Mouse (Mus musculus) thymus, postnatal 10 days (tissue): ENCODE data around the gene Nacc2.

Experiments used
- DNase-seq, 2 experiments: peaks; one replicate each; pipeline ENCODE4 v3.0.0; 2021; ENCODE audit warnings: low spot score in 2 of 2

Nacc2 gene

GRCm38 (mm10) chr2:26099260-26099659 is 23.8 kb downstream of the Nacc2 start:
- no peak for DNase-seq

GRCm38 (mm10) chr2:26093897-26094296 is 29.1 kb downstream of the Nacc2 start:
- no peak for DNase-seq

GRCm38 (mm10) chr2:26091771-26092393 is 31.1 kb downstream of the Nacc2 start:
- no peak for DNase-seq

- no peak for DNase-seq
These were observed 31.9 kb downstream of the Nacc2 start for GRCm38 (mm10) chr2:26090876-26091770.

GRCm38 (mm10) chr2:26089005-26089404 is 34.0 kb downstream of the Nacc2 start:
- DNase-seq, result no peak

GRCm38 (mm10) chr2:26086926-26087600 is 36.0 kb downstream of the Nacc2 start:
- no peak for DNase-seq

- no peak for DNase-seq
These were observed 36.5 kb downstream of the Nacc2 start for GRCm38 (mm10) chr2:26086505-26086904.

- no peak for DNase-seq
These were observed 40.1 kb downstream of the Nacc2 start for GRCm38 (mm10) chr2:26082883-26083282.

- no peak for DNase-seq
These were observed 42.2 kb downstream of the Nacc2 start for GRCm38 (mm10) chr2:26080830-26081229.

GRCm38 (mm10) chr2:26079409-26079808 is 43.6 kb downstream of the Nacc2 start:
- no peak for DNase-seq

GRCm38 (mm10) chr2:26077068-26077467 is 46.0 kb downstream of the Nacc2 start:
- DNase-seq, result no peak

GRCm38 (mm10) chr2:26076121-26076520 is 46.9 kb downstream of the Nacc2 start:
- DNase-seq, result no peak

GRCm38 (mm10) chr2:26074551-26074950 is 48.5 kb downstream of the Nacc2 start:
- DNase-seq, result no peak

- DNase-seq, result no peak
These were observed 54.4 kb downstream of the Nacc2 start for GRCm38 (mm10) chr2:26068592-26068991.

GRCm38 (mm10) chr2:26068175-26068574 is 54.8 kb downstream of the Nacc2 start:
- no peak for DNase-seq

GRCm38 (mm10) chr2:26066527-26066926 is 56.5 kb downstream of the Nacc2 start:
- no peak for DNase-seq

- DNase-seq, result no peak
These were observed 60.1 kb downstream of the Nacc2 start for GRCm38 (mm10) chr2:26062742-26063427.

- no peak for DNase-seq
These were observed 60.8 kb downstream of the Nacc2 start for GRCm38 (mm10) chr2:26062241-26062640.

GRCm38 (mm10) chr2:26061018-26061666 is 61.9 kb downstream of the Nacc2 start:
- DNase-seq, result no peak

- no peak for DNase-seq
These were observed 66.0 kb downstream of the Nacc2 start for GRCm38 (mm10) chr2:26057053-26057452.

GRCm38 (mm10) chr2:26056226-26056625 is 66.8 kb downstream of the Nacc2 start:
- DNase-seq, result no peak

- DNase-seq, result no peak
These were observed 67.3 kb downstream of the Nacc2 start for GRCm38 (mm10) chr2:26055747-26056102.
